Mouse (Mus musculus) ES-E14 (cell line): ENCODE results near the gene Cpne5.

Experiments used
- CHD2 ChIP-seq: IDR thresholded peaks from 2 replicates; pipeline ENCODE4 v1.6.1; 2014; ENCODE audit warnings: mild to moderate bottlenecking, low read depth, low read length, inconsistent platforms
- HCFC1 ChIP-seq: IDR thresholded peaks from 2 replicates; pipeline ENCODE4 v1.6.1; 2012; ENCODE audit warnings: low read length, inconsistent platforms, borderline replicate concordance; ENCODE audit not compliant: insufficient read depth
- ZNF384 ChIP-seq: IDR thresholded peaks from 2 replicates; pipeline ENCODE4 v1.6.1; 2012; ENCODE audit warnings: low read depth, low read length, inconsistent platforms

- TF ChIP-seq ZNF384 (no peak), HCFC1 (no peak), CHD2 (no peak)
Measured at GRCm38 (mm10) chr17:29267931-29268681, 30.1 kb upstream of the Cpne5 start.
